Mouse (Mus musculus): ENCODE measurements around the gene R3hdm2.

DNA sequence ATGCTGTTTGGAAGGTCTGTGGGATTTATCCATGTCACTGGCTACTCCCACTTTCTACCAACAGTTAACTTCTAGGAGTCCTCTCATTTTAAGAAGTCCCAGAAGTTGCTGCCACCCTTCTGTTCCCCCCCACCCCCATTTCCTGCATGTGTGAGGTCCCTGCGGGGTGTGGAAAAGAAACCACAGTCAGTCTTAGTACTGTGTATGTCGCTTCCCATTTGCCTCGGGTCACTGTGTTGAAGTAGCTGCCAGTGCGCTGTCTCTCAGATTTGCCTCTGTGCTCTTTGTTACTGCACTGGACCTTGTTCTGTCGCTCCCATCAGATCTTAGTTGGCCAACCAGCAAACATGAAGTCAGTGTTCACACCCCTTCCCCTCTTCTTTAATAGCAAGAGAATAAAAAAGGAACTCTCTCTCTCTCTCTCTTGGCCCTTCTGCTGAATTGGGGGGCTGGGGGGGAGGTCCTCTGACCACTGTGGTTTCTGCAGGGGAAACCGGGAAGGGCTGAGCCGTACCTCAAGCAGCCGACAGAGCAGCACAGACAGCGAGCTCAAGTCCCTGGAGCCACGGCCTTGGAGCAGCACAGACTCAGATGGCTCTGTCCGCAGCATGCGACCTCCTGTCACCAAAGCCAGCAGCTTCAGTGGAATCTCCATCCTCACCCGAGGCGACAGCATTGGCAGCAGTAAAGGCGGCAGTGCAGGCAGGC is 91.3 kb downstream of the R3hdm2 start:
- no peak for TF ChIP-seq POLR2A (IDR thresholded peaks at IDR 0.05; ENCODE audit: insufficient read depth, low read depth, low read length)
- no peak for TF ChIP-seq CTCF (IDR thresholded peaks at IDR 0.05; ENCODE audit: insufficient read depth, low read depth, low read length)
